Mouse (Mus musculus) spleen, adult 2 months (tissue): ENCODE results near the gene Emc8. TPM values are rescaled to one million over a fixed set of nuclear protein-coding genes. Genes with fewer than 3 reads are reported as not detected.
A peak's percentile ranks its signal among the peaks of the same experiment; 100 is the strongest.

Source experiments
- DNase-seq, 2 experiments: peaks; one replicate each; pipeline versions ENCODE4 v3.0.0 to v3.0.0-alpha.2; 2012 to 2021; ENCODE audit warnings: low spot score in 2 of 2, low read depth in 1 of 2
- H3K27ac ChIP-seq: fragments of 200-500 bp; 2 replicates; pipeline ENCODE4 v1.5.1; 2012; ENCODE audit warnings: low read length, inconsistent platforms; ENCODE audit not compliant: insufficient read depth
- H3K27me3 ChIP-seq: fragments of 200-500 bp; 2 replicates; pipeline ENCODE4 v1.6.1; 2012; ENCODE audit warnings: mild to moderate bottlenecking, moderate library complexity, low read length, inconsistent platforms; ENCODE audit not compliant: control insufficient read depth, insufficient read depth
- H3K36me3 ChIP-seq: fragments of 200-500 bp; 2 replicates; pipeline ENCODE4 v1.6.1; 2012; ENCODE audit warnings: mild to moderate bottlenecking, low read length, inconsistent platforms; ENCODE audit not compliant: control insufficient read depth, insufficient read depth
- H3K4me1 ChIP-seq: fragments of 200-500 bp; 2 replicates; pipeline ENCODE4 v1.6.1; 2011; ENCODE audit warnings: inconsistent platforms; ENCODE audit not compliant: control insufficient read depth, insufficient read depth, insufficient read length
- H3K4me3 ChIP-seq: fragments of 200-500 bp; 2 replicates; pipeline ENCODE4 v1.5.1; 2011; ENCODE audit warnings: mild to moderate bottlenecking, inconsistent platforms; ENCODE audit not compliant: insufficient read depth, insufficient read length; ENCODE audit errors: extremely low read depth
- CTCF ChIP-seq: fragments of 200-500 bp; IDR thresholded peaks from 2 replicates; pipeline ENCODE4 v1.5.1; 2011; ENCODE audit warnings: mild to moderate bottlenecking, inconsistent platforms; ENCODE audit not compliant: insufficient read depth, insufficient read length, insufficient replicate concordance; ENCODE audit errors: extremely low read depth
- POLR2A ChIP-seq: fragments of 200-500 bp; IDR thresholded peaks from 2 replicates; pipeline ENCODE4 v1.6.1; 2011; ENCODE audit warnings: low read depth, low read length, inconsistent platforms
- WGBS: fragments of 180-500 bp; shearing (Covaris S2); methylation state at CpG from one replicate; pipeline ENCODE4 v1.1.7; 2018; 5-methylcytosine and 5-hydroxymethylcytosine counted together
- polyA plus RNA-seq: library from polyadenylated mRNA; depleted of rRNA; stranded (reverse); fragments of >200 nt; gene quantifications from 2 replicates; pipeline ENCODE4 v1.2.3, GENCODE M21; 2012; rRNA removed

Emc8 gene
- polyA plus RNA-seq, 1 experiment = 45.7 TPM

DNA sequence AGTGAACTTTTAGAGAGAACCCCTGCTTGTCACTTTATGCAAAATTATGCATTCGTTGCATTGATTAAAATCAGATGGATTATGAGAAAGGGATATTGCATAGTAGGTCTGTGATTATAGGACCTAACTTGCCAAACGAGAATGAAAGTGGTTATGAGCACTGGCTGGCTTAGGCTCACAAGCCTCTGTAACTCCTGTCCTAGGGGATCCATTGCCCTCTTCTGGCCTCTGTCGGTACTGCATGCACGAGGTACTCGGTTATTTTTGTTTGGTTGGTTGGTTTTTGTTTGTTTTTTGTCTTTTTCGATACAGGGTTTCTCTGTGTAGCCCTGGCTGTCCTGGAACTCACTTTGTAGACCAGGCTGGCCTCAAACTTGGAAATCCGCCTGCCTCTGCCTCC lies 60.5 kb downstream of the Emc8 start:
- H3K27ac ChIP-seq = no peak overlapping the region
- H3K36me3 ChIP-seq = no peaks in the 10 kb centered on the region
- H3K4me3 ChIP-seq = no peak overlapping the region
- no peaks in the 10 kb centered on the region for H3K27me3 ChIP-seq
- no peaks in the 10 kb centered on the region for H3K4me1 ChIP-seq
- TF ChIP-seq CTCF (peak; percentile 56; the same call in 1 of the 2 replicates), POLR2A (no peak)
- WGBS = 15% methylated on average over 7 of the region's 7 CpGs
- DNase-seq = peak; percentile 32 to 67

DNA sequence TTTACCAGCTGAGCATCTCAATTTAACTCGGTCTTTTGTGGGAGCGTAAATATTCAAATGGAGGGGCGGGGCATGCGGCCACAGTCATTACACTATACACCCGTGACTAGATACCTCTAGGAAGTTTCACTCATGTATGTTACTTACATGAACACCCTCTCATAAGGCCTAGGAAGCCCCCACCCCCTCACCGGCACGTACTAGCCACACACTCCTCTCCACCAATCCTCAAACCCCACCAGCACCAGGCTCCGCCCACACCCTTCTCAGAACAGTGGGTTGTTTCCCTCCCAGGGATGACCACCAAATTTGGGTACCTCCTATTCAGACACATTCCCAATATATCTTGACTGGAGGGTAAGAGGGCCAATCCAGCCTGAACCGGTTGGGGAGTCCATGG lies 60.9 kb downstream of the Emc8 start:
- no peak overlapping the region for H3K4me3 ChIP-seq
- no peak for TF ChIP-seq CTCF
- no peak for TF ChIP-seq POLR2A
- 82% methylated on average over 9 of the region's 9 CpGs for WGBS
- H3K27me3 ChIP-seq = no peaks in the 10 kb centered on the region
- no peaks in the 10 kb centered on the region for H3K4me1 ChIP-seq
- no peak for DNase-seq
- no peaks in the 10 kb centered on the region for H3K36me3 ChIP-seq
- H3K27ac ChIP-seq = no peak overlapping the region

Other genes starting within 250 kb of the Emc8 start
- gene Gins2, start 79.3 kb downstream of the Emc8 start, polyA plus RNA-seq = 8.1 and 14.7 TPM in 2 replicates
- gene 1190005I06Rik, start 20.9 kb downstream of the Emc8 start, polyA plus RNA-seq = 0.42 and 0.74 TPM in 2 replicates
- 0.18 and 2.8 TPM in 2 replicates for gene Gm27021, start 494 bp downstream of the Emc8 start, polyA plus RNA-seq
- 437 and 535 TPM in 2 replicates for gene Cox4i1, start 351 bp downstream of the Emc8 start, polyA plus RNA-seq
- 255 and 267 TPM in 2 replicates for gene Irf8, start 67.8 kb upstream of the Emc8 start, polyA plus RNA-seq